Mouse (Mus musculus): ENCODE data around the gene Gm5965. TPM values are rescaled to one million over a fixed set of nuclear protein-coding genes. Genes with fewer than 3 reads are reported as not detected.
"Not testable (repeated sequence)": the region's sequence is repeated elsewhere in the genome, so short reads cannot be mapped to it uniquely, and the experiment has no call there.

Gene Gm5965
- total RNA-seq (2021): not detected
- long read RNA-seq, experiment 1: 0 reads
- long read RNA-seq, experiment 2: 0 reads

DNA sequence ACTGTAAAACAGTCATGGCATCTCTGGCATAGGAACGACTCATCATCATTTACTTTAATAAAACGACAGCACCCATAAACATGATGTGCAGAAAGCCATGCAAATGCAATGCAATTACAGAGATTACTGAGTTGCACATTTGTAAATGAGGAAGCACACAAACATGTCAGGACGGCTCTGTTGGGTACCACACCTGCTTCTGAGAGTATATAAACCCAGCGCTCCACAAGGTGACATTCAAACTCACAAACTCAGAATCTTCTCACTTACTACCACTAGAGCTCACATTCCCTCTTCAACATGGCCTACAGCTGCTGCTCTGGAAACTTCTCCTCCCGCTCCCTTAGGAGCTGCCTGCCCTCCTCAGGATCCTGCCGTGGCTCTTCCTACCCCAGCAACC, at the start of gene Gm5965:
Gene Gm5965, plus strand, starts transcription at position 301 of the 400 bp plus-strand sequence.
- DNase-seq: no peak

DNA sequence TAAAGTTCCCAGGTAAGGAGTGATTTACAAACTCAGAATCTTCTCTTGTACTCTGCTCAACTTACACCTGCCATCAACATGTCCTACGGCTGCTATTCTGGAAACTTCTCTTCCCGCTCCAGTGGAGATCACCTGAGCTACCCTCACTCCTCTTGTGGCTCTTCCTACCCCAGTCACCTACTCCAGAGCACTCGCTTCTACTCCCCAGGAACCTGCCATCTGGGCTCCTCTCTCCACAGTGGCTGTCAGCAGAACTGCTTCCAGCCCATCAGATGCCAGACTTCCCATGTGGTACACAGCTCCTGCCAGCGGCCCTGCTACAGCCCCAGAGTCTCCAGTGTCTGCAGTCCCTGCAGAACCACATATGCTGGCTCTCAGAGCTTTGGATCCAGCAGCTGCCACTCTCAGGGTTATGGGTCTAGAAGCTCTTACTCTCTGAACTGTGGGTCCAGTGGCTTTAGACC, 48.9 kb upstream of the Gm5965 start, which contains the start of gene Krtap13-1:
Gene Krtap13-1, plus strand, starts transcription at position 51 of the 464 bp plus-strand sequence.
- peak; percentile 30 for DNase-seq

DNA sequence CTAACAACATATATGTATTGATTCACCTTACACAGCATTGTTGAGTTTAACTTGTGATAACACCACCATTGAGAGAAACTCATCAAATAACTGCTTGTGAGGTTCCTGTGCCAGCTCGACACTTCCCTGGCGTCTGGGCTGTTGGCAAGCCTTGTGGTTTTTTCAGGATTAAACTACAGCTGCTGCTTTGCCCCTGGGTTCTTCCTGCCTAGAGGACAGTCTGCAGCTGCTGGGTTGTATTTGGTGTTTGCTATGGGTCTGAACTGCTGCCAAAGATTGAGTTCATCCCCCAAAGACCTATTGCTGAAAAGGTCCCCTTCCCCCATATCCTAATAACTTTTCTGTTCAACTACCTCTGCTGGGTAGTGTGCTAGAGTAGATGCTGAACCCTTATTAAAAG, 42.3 kb upstream of the Gm5965 start:
- no peak for DNase-seq

DNA sequence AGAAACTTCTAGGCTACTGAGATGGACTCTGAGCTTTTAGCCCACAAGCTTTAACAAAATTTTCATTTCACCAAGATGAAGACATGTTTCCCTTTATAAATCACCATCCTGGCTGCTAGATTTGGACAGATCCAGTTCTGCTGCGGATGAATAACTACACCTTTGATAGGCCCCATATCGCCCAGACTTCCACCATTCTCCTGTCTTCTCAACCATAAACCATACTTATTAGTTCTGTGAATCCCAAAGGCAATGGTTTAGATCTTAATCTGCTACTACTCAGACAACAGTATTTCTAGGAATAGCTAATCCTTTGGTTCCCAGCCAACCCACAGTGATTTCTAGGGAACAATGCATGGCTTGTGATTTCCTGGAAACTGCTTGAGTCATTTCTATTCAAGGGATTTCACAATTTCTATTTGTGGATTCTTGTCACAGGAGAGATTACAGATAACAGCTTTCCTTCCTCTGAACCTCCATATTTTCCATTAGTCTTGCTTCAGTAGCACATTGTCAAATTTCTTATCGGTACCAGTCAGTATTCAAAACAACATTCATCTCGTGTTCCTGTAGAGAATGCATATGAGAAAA, 32.9 kb upstream of the Gm5965 start:
- no peak for DNase-seq

DNA sequence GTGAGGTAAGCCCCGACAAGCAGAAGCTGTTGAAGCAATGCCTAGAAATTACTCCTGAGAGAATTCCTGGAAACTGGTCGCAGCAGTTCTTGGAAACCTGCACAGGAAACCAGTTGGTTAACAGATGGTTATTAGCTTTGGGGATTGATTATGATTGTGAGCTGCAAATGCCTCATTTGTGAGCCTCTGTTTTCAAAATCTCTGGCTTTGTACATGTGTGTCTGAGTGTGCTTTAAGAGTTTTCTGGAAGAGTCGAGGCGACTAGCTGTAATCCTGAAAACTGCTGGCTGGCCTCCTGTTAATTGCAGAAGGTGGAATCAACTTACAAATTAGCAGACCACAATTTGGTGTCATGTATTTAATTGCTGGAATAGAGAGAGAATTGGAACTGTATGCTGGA, 29.8 kb upstream of the Gm5965 start:
- DNase-seq: no peak

DNA sequence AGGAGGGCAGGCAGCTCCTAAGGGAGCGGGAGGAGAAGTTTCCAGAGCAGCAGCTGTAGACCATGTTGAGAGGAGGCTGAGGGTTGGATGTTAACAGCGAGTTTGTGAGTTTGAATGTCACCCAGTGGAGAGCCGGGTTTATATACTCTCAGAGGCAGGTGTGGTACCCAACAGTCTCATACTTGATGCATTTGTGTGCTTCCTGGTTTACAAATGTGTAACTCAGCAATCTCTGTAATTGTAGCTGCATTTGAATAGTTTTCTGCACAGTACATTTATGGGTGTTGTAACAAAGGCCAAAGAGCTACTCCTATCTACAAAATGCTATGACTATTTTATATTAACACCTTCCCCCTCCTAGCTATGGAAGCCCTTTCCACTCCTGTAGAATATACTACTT, 26.2 kb upstream of the Gm5965 start, which contains the start of gene Krtap13:
Gene Krtap13, minus strand, starts transcription at position 101 of the 400 bp plus-strand sequence.
- DNase-seq: not testable (repeated sequence)

DNA sequence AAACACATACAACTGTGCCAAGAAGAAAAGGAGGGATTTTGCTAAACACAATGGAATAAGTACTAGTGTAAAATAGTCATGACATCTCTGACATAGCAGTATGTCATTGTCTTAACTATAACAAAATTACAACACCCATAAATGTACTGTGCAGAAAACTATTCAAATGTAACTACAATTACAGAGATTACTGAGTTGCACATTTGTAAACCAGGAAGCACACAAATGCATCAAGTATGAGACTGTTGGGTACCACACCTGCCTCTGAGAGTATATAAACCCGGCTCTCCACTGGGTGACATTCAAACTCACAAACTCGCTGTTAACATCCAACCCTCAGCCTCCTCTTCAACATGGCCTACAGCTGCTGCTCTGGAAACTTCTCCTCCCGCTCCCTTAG, 19.1 kb upstream of the Gm5965 start, which contains the start of gene 2310034C09Rik:
Gene 2310034C09Rik, plus strand, starts transcription at position 301 of the 400 bp plus-strand sequence.
- not testable (repeated sequence) for DNase-seq

DNA sequence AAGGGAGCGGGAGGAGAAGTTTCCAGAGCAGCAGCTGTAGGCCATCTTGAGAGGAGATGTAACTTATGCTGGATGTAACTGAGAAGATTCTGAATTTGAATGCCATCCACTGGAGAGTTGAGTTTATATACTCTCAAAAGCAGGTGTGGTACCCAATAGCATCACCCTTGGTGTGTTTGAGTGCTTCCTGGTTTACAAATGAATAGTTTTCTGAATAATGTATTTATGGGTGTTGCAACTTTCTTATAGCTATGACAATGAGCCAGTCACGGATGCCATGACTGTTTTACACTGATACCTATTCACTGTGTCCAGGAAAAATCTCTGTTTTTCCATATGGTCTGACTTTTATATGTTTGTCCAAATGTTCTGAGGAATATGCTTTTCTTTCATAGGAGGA, 3.6 kb upstream of the Gm5965 start, which contains the start of gene 2310057N15Rik:
Gene 2310057N15Rik, minus strand, starts transcription at position 101 of the 400 bp plus-strand sequence.
- no peak for DNase-seq

DNA sequence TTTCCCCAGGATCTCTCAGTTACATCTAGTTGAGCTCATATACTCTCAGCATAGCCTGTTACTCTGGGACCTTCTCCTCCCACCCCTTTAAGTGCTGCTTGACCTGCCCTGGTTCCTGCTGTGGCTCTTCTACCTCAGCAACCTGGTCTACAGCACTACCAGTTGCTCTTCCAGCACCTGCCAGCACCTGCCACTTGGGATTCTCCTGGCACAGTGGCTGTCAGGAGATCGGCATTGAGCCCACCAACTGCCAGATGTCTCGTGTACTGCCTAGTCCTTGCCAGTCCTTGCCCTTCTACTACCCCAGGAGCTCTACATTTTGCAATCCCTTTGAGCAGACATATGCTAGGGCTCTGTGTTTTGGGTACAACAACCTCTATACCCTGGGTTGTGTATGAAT, 9.1 kb downstream of the Gm5965 start:
- no peak for DNase-seq

DNA sequence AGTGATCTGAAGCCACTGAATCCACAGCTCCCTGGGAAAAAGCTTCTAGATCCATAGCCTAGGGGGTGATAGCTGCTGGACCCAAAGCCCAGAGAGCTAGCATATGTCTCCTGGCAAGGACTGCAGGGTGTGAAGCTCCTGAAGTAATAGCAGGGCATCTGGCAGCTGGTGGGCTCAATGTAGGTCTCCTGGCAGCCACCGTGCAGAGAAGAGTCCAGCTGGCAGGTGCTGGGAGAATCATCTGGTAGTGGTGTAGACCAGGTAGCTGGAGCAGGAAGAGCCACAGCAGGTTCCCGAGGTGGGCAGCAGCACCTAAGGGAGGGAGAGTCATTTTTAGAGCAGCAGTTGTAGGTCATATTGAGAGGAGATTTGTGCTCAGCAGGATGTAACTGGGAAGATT, 34.1 kb downstream of the Gm5965 start, which contains the start of gene Gm20741:
Gene Gm20741, minus strand, starts transcription at position 394 of the 400 bp plus-strand sequence.
- DNase-seq: no peak

DNA sequence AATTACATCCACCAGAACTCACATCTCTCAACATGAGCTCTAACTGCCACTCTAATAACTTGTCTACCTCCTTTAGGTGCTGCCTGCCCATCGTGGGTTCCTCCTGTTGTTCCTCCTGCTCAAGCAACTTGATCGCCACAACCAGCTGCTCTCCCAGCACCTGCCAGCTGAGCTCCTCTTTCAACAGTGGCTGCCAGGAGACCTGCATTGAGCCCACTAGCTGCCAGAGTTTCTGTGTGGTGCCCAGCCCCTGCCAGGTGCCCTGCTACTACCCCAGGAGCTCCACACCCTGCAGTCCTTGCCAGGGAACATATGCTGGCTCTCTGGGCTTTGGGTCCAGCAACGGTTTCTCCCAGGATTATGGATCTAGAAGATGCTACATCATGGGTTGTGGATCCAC, 42.4 kb downstream of the Gm5965 start, which contains the start of gene Krtap15:
Gene Krtap15, plus strand, starts transcription at position 150 of the 400 bp plus-strand sequence.
- peak; percentile 13 for DNase-seq

DNA sequence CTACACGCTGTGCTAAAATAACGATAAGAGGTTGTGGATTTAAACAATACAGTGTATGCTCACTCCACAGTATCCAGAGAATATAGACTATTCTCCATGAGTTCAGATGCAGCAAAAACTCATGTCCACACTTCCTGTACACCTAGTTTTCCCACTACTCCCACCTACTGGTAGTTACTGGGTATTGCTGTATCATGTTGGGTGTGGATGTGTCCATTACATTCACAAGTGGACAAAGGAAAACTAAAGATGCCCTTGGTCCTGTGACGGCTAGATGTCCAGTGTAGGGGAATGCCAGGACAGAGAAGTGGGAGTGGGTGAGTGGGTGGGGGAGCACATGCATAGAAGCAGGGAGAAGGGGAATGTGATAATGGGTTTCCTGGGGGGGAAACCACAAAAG, 46.0 kb downstream of the Gm5965 start:
- no peak for DNase-seq

DNA sequence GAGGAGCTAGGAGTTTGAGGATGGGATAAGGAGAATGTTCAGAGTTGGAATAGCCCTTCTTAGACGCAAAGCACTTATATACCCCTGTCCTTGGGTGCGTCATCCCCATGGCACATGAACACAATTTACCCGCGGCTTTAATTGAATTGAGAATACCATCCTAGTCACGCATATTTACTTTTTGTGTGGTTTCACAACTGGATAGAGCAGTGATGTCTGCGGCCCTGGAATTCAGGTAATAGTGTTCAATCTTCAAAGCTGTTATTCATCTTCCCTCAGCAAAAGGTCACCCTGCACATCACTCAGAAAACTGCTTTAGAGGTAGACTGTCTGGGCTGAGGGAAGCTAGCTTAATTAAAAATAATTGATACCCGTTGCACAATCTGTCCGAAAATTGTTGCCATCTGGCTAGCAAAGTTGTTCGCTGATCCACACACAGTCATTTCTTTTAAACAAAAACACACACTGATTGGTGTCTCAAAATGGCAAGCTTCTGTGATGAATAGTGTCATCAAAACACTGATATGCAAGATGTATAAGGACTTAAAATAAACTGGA, 48.5 kb downstream of the Gm5965 start, which contains the start of gene Krtap14:
Gene Krtap14, minus strand, starts transcription at position 51 of the 558 bp plus-strand sequence.
- DNase-seq: no peak

DNA sequence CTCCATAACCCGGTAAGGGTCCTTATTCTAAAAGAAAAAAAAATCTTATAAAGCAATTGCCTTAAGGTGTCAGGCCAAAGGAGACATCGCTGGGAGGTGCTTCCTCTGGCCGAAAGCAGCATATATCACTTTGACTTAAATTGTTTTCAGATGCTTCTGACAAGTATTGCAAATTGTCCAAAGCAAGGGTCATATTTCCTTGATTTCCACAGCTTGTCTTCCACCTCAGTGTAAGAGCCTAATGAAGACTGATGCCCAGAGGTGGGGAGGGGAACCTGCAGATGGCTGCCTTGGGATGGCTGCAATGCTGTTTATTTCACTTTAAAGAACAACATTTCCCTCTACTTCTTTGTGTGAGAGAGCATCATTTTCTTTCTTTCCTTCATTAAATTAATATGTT, 49.3 kb downstream of the Gm5965 start:
- no peak for DNase-seq

Other genes starting within 250 kb of the Gm5965 start
- not detected for gene Cldn8, start 214.7 kb upstream of the Gm5965 start, total RNA-seq (2021)
- gene Krtap24-1, start 165.6 kb upstream of the Gm5965 start, total RNA-seq (2021): not detected
- gene 2310079G19Rik, start 150.2 kb upstream of the Gm5965 start, total RNA-seq (2021): under 1 TPM in 1 of 2 experiments, not detected in 1; 0.28 TPM
- not detected for gene Krtap26-1, start 130.1 kb upstream of the Gm5965 start, total RNA-seq (2021)
- gene Krtap27-1, start 106.2 kb upstream of the Gm5965 start, total RNA-seq (2021): not detected
- not detected for gene 2310061N02Rik, start 69.9 kb upstream of the Gm5965 start, total RNA-seq (2021)
- not detected for gene Krtap13-1, start 49.0 kb upstream of the Gm5965 start, total RNA-seq (2021)
- not detected for gene Krtap13, start 26.3 kb upstream of the Gm5965 start, total RNA-seq (2021)
- gene 2310034C09Rik, start 19.0 kb upstream of the Gm5965 start, total RNA-seq (2021): not detected
- not detected for gene 2310057N15Rik, start 3.7 kb upstream of the Gm5965 start, total RNA-seq (2021)
- gene Gm20741, start 34.3 kb downstream of the Gm5965 start, total RNA-seq (2021): not detected
- gene Krtap15, start 42.3 kb downstream of the Gm5965 start, total RNA-seq (2021): not detected
- gene Krtap14, start 48.2 kb downstream of the Gm5965 start, total RNA-seq (2021): not detected
- not detected for gene Krtap19-1, start 91.5 kb downstream of the Gm5965 start, total RNA-seq (2021)
- gene Krtap19-2, start 96.4 kb downstream of the Gm5965 start, total RNA-seq (2021): not detected
- not detected for gene Krtap19-3, start 100.1 kb downstream of the Gm5965 start, total RNA-seq (2021)
- not detected for gene Krtap19-4, start 107.2 kb downstream of the Gm5965 start, total RNA-seq (2021)
- gene Krtap19-5, start 118.6 kb downstream of the Gm5965 start, total RNA-seq (2021): not detected
- not detected for gene Krtap19-9b, start 154.4 kb downstream of the Gm5965 start, total RNA-seq (2021)
- not detected for gene Krtap16-3, start 185.0 kb downstream of the Gm5965 start, total RNA-seq (2021)
- not detected for gene Krtap22-2, start 232.9 kb downstream of the Gm5965 start, total RNA-seq (2021)
- gene Gm10229, start 237.4 kb downstream of the Gm5965 start, total RNA-seq (2021): under 1 TPM in 1 of 2 experiments, not detected in 1; 0.63 TPM

All from gastrocnemius, postnatal 10 days (tissue).